Mouse (Mus musculus): Measurements from ENCODE around the gene Musk.

DNA sequence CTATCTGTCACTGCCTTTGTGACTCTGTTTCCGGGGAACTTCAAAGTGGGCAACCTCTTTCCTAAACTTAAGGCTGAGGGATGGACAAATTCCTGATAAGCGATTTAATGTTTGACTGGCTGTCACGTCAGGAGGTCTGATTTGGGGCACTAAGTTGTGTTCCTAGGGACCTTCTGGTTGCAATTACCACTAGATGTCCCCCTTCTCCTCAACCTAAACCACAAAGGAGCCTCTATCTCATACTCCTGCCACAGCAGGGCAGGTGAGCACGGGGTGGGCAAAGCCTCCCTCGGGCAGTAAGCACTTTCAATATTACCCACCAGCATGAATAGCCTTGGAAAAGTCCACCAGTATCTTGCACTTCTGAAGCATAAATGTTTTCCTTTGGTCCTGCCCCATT lies 133.5 kb downstream of the Musk start:
- TF ChIP-seq CTCF (IDR thresholded peaks at IDR 0.05; ENCODE audit: low read depth) (peak; percentile 31; the same call in 1 of the 2 replicates), EP300 (IDR thresholded peaks at IDR 0.05; ENCODE audit: low read depth) (no peak)
